Mouse (Mus musculus) adrenal gland, postnatal 14 days (tissue): ENCODE results near the gene Thada. TPM values are rescaled to one million over a fixed set of nuclear protein-coding genes. Genes with fewer than 3 reads are reported as not detected.
A peak's percentile ranks its signal among the peaks of the same experiment; 100 is the strongest.

Source experiments
- DNase-seq: peaks from one replicate; pipeline ENCODE4 v3.0.0; 2021; ENCODE audit warnings: mixed read lengths
- total RNA-seq: library from RNA; stranded (reverse); gene quantifications from 2 replicates; pipeline ENCODE4 v1.2.3, GENCODE M21; 2021

Gene Thada
- total RNA-seq, 1 experiment from 2014 or later, result 18.9 TPM

- DNase-seq, result no peak
These were observed 178.2 kb downstream of the Thada start for GRCm38 (mm10) chr17:84287675-84288420.

DNA sequence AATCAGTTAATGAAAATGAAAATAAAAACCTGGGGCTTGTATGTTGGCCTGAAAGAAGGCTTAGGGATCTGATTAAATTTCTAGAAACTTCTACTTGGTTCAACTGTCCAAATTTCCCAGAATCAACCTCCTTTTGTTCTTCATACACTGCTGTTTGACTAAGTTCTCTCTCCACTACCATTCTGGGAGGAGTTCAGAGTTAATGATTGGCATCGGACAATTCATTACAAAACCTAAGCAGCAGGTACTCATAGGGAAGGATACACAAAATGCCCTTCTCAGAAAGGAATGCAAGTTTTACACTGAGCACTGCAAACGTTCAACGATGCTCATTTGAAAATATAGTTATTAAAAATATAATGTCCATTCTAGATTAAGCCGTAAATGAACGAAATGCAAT, 179.5 kb downstream of the Thada start:
- DNase-seq, result no peak

- DNase-seq, result no peak
These were observed 183.4 kb downstream of the Thada start for GRCm38 (mm10) chr17:84282388-84283280.

- DNase-seq, result no peak
These were observed 187.0 kb downstream of the Thada start for GRCm38 (mm10) chr17:84279001-84279400.

GRCm38 (mm10) chr17:84278193-84278953, 187.6 kb downstream of the Thada start:
- DNase-seq, result no peak

DNA sequence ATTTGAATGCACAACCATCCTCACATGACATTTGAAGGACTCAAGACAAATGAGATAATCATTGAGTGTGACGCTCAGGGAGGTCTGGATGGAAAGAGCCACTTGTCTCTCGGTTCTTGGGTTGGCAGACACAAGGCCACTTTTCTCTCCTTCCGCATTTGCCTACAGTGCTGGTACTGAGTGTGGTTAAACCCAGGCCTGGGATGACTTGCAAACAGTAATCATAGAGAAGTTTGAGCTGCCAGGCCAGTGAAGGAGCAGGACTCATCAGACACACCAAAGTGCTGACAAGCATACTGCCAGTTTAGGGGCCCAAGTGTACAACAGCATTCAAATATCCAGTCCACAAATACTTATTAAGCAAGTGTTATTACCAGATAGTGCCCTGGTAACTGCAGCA, 191.0 kb downstream of the Thada start:
- DNase-seq, result no peak

- DNase-seq, result peak; percentile 17
These were observed 191.8 kb downstream of the Thada start for GRCm38 (mm10) chr17:84274163-84274562.

DNA sequence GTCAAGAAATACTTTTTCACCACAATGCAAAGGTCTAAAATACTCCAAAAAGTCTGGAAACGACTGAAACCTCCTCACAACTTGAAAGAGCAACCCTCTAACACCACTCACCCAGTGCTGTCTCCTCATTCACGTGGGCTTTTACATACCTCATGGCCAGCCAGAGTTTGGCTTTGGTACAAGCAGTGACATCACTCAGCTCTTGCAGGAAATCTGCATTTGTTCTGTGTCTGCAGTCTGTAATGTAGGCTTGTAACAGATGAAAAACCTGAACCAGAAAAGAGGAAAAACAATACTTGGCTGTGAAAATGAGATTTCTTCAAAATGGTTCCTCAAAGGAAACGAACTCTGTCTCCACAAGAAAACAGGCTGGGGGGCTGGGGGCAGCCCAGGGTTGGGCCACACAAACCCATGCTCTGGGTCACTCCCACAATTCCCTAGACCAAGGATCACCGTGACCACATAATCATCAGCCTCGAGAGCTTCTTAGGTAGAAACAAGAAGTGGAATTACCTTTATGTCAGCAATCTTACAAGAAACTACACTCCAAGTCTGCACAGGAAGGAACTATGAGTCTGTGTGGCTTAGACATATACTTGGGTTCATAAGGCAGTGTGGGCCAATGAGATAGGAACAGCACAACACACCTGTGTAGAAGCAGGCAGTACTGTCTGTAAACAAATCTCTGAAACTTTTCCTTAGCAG, 193.3 kb downstream of the Thada start:
- peak; percentile 45 for DNase-seq

GRCm38 (mm10) chr17:84271566-84272202, 194.3 kb downstream of the Thada start:
- no peak for DNase-seq

DNA sequence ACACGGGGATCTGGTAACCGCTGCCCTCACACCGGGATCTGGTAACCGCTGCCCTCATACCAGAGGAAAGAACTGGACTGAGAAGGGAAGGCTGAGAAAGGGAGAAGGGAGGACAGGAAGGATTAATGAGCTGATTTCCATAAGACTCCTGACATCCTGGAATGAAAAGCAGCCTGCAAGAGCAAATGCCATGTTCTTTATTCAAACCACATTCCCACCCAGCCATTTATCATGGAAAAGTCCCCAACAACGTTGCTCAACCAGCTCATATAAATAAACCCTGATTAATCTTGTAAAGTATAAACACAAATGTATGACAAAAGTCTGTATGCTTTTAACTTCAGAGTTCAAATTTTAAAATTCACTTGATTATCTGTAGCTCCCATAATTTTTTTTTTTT, 196.3 kb downstream of the Thada start:
- DNase-seq, result no peak

- DNase-seq, result no peak
These were observed 197.6 kb downstream of the Thada start for GRCm38 (mm10) chr17:84268450-84268849.

DNA sequence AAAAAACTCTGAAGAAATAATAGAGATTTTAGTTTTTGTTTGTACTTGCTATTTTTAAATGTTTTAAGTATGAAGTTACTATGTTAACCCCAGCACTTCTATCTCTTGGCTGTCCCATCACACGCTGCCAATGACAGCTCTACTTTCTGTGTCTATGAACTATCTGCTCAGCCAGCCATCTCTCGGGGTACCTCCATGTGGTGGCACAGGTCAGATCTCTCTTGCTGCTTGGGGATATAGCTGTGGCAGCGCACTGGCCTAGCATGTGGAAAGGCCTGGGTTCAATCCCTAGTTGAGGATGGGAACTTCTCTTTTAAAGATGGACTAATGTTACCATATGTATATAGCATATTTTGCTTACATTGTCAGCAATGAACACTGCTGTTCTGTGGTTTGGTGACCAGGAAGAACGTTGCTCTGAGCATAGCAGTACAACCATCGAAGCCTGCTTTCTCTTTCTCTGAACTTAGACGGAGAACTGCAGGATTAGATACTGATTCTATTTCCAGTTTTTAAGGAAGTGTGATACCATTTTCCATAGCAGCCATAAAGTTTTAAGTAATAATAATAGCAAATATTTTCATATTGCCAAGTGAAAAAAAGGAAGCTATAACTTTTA, 198.4 kb downstream of the Thada start:
- no peak for DNase-seq

GRCm38 (mm10) chr17:84266161-84266948, 199.7 kb downstream of the Thada start:
- DNase-seq, result no peak

DNA sequence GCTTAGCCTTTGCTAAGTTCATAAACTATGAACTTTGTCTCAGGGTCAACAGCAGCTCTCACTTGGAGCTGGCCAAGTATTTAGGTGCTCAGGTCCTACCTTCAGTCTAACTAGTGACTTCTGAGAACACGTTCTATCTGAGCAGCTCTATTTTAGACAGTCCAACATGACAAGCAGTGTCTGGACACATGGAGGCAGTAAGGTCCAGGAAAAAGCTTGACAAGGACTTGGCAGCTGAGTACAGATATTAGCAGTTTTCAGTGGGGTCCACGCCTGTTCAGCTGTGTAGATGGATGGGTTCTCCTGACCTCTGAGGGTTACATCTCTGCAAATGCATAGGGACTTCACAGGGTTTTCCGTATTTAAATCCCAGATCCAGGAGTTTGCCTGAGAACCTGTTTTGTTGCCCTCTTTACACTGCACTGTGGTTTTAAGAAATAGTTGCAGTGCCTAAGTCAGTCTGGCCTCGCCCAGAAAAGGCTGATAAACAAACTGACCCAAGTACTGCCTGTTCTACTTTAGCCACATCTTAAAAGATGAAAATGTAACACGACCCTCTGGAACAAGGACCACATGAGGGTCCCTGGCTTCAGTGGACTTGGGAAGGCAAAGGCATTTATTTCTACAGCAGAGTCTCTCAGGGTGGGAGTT, 200.4 kb downstream of the Thada start:
- no peak for DNase-seq

DNA sequence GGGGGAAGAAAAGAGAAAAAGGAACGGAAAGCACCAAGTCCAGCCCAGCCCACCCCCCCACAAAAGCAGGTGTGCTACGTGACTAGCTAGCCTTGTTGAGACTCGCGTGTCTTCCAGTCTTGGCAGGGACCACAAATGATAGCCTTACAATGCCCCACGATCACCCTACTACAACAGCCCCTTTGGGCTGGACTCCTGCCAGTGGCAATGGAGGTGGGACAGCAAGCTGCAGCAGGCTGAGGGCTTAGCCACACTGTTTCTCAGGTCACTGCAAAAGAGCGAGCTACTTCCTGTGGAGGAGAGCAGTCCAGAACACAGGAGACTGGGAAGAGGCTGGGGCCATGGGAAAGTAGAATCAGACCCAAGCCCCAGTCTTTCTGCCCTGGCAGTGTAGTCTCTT, 201.7 kb downstream of the Thada start:
- no peak for DNase-seq

GRCm38 (mm10) chr17:84263591-84263990, 202.4 kb downstream of the Thada start:
- DNase-seq, result no peak

DNA sequence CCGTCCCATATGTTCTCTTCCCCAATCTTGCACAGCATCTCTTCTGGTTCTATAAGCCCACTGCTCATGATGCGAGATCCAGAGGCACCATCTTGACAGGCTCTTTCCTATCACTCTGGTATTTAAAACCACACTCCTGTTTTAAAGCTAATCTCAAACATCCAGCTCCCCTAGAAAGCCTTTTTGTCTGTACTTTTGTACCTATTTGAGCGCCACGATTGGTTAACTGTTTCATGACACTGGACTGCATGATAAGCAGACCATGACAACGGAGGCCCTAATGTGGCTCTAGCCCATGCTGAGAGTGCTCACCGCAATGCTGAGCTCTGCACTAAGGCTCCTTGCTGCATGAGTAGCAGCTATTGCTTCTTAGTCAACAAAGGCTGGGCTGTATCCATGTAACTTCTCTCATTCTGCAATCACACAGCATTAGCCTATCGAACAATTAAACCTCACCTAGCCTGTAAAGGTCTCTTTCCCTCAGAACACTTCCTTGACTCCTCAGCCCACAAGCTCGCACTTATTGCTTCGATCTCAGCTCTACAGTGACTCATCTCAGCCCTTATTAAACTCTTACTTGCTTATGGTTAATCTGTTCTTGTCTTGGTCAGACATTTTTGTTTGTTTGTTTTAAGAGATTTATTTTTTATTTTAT, 203.6 kb downstream of the Thada start:
- DNase-seq, result no peak

- DNase-seq, result no peak
These were observed 205.0 kb downstream of the Thada start for GRCm38 (mm10) chr17:84261010-84261409.

GRCm38 (mm10) chr17:84260226-84260625, 205.8 kb downstream of the Thada start:
- no peak for DNase-seq
